Mouse (Mus musculus) A20 (cell line): ENCODE measurements around the gene Olfr545.

Experiments
- DNase-seq: peaks from one replicate; pipeline ENCODE4 v3.0.0-alpha.2; 2011; ENCODE audit warnings: low read depth, low spot score

The Olfr545 gene

GRCm38 (mm10) chr7:102479368-102480078, 19.9 kb downstream of the Olfr545 start:
- no peak for DNase-seq

- peak; percentile 45 for DNase-seq
Measured at GRCm38 (mm10) chr7:102478926-102479325, 20.4 kb downstream of the Olfr545 start.

GRCm38 (mm10) chr7:102478425-102478824, 20.9 kb downstream of the Olfr545 start:
- DNase-seq = no peak

GRCm38 (mm10) chr7:102477377-102477776, 22.0 kb downstream of the Olfr545 start:
- no peak for DNase-seq

GRCm38 (mm10) chr7:102476601-102477000, 22.8 kb downstream of the Olfr545 start:
- no peak for DNase-seq

GRCm38 (mm10) chr7:102472675-102473074, 26.7 kb downstream of the Olfr545 start:
- no peak for DNase-seq

GRCm38 (mm10) chr7:102467566-102467965, 31.8 kb downstream of the Olfr545 start:
- DNase-seq = no peak

- DNase-seq = peak; percentile 89
Measured at GRCm38 (mm10) chr7:102458618-102459380, 40.6 kb downstream of the Olfr545 start.

- DNase-seq = no peak
Measured at GRCm38 (mm10) chr7:102446438-102446837, 52.9 kb downstream of the Olfr545 start.

GRCm38 (mm10) chr7:102444301-102444700, 55.1 kb downstream of the Olfr545 start:
- DNase-seq = no peak

- no peak for DNase-seq
Measured at GRCm38 (mm10) chr7:102442432-102442831, 56.9 kb downstream of the Olfr545 start.

GRCm38 (mm10) chr7:102441657-102442391, 57.5 kb downstream of the Olfr545 start, which contains the start of gene Rrm1:
Gene Rrm1, plus strand, starts transcription at chr7:102441695.
- DNase-seq = peak; percentile 97
